Mouse (Mus musculus) midbrain, embryonic 11.5 days (tissue): ENCODE data around the gene Bdh1. TPM values are rescaled to one million over a fixed set of nuclear protein-coding genes. Genes with fewer than 3 reads are reported as not detected.

Experiments
- polyA plus RNA-seq: library from polyadenylated mRNA; unstranded; fragments of >200 nt; fragmentation: Nextera tagmentation; extraction: Ambion mirVana; gene quantifications from 2 replicates; pipeline ENCODE4 v1.2.1, GENCODE M21; 2014

Bdh1 gene
- polyA plus RNA-seq, 1 experiment from 2014 or later = 19.0 TPM

Other genes starting within 250 kb of the Bdh1 start
- gene Acap2, start 221.0 kb upstream of the Bdh1 start, polyA plus RNA-seq = 23.2 and 24.2 TPM in 2 replicates
- 109 and 114 TPM in 2 replicates for gene Ppp1r2, start 147.0 kb upstream of the Bdh1 start, polyA plus RNA-seq
- gene Apod, start 107.5 kb upstream of the Bdh1 start, polyA plus RNA-seq = 49.9 and 55.1 TPM in 2 replicates
- 19.3 and 21.0 TPM in 2 replicates for gene Dlg1, start 241.2 kb downstream of the Bdh1 start, polyA plus RNA-seq